Mouse (Mus musculus) midbrain, embryonic 12.5 days (tissue): ENCODE results near the gene Mrps18c. TPM values are rescaled to one million over a fixed set of nuclear protein-coding genes. Genes with fewer than 3 reads are reported as not detected.
A peak's percentile ranks its signal among the peaks of the same experiment; 100 is the strongest.

Experiments
- ATAC-seq: fragments of 200-750 bp; cut with Nextera tagmentation; 2 replicates; pipeline ENCODE4 v1.8.0; 2017; ENCODE audit warnings: low read depth, moderate TSS enrichment, moderate library complexity; ENCODE audit not compliant: low FRiP score
- H3K27ac ChIP-seq: fragments of 300-500 bp; sonication (generic); replicated peaks from 2 replicates; pipeline ENCODE4 v1.5.1; 2016; ENCODE audit warnings: mild to moderate bottlenecking
- H3K27me3 ChIP-seq: fragments of 300-500 bp; sonication (generic); 2 replicates; pipeline ENCODE4 v1.6.1; 2016; ENCODE audit warnings: mild to moderate bottlenecking
- H3K36me3 ChIP-seq: fragments of 300-500 bp; sonication (generic); 2 replicates; pipeline ENCODE4 v1.6.1; 2016
- H3K4me1 ChIP-seq: fragments of 300-500 bp; sonication (generic); 2 replicates; pipeline ENCODE4 v1.6.1; 2016
- H3K4me2 ChIP-seq: fragments of 300-500 bp; sonication (generic); replicated peaks from 2 replicates; pipeline ENCODE4 v1.6.1; 2016; ENCODE audit warnings: mild to moderate bottlenecking, moderate library complexity
- H3K4me3 ChIP-seq: fragments of 300-500 bp; sonication (generic); 2 replicates; pipeline ENCODE4 v1.5.1; 2016; ENCODE audit warnings: mild to moderate bottlenecking
- H3K9ac ChIP-seq: fragments of 300-500 bp; sonication (generic); replicated peaks from 2 replicates; pipeline ENCODE4 v1.6.1; 2016; ENCODE audit warnings: mild to moderate bottlenecking, moderate library complexity
- H3K9me3 ChIP-seq: fragments of 300-500 bp; sonication (generic); 2 replicates; pipeline ENCODE4 v1.6.1; 2016; ENCODE audit warnings: mild to moderate bottlenecking
- WGBS: fragments of 180-500 bp; shearing (Covaris S2); methylation state at CpG from one replicate; pipeline ENCODE4 v1.1.7; 2016; 5-methylcytosine and 5-hydroxymethylcytosine counted together
- polyA plus RNA-seq: library from polyadenylated mRNA; unstranded; fragments of >200 nt; fragmentation: Nextera tagmentation; extraction: Ambion mirVana; gene quantifications from 2 replicates; pipeline ENCODE4 v1.2.1, GENCODE M21; 2016

The Mrps18c gene
- polyA plus RNA-seq, 1 experiment from 2014 or later = 158 TPM

- Histone ChIP-seq H3K4me2 (no peak overlapping the region), H3K4me1 (no peaks in the 10 kb centered on the region), H3K36me3 (peaks cover 82% of the 10 kb centered on the region), H3K9ac (no peak overlapping the region), H3K27ac (no peak overlapping the region), H3K27me3 (no peaks in the 10 kb centered on the region), H3K9me3 (no peaks in the 10 kb centered on the region), H3K4me3 (no peak overlapping the region)
- no peak for ATAC-seq
- WGBS = 96% methylated on average over 13 of the region's 13 CpGs
Observed at GRCm38 (mm10) chr5:100779002-100779401, 19.4 kb upstream of the Mrps18c start.

DNA sequence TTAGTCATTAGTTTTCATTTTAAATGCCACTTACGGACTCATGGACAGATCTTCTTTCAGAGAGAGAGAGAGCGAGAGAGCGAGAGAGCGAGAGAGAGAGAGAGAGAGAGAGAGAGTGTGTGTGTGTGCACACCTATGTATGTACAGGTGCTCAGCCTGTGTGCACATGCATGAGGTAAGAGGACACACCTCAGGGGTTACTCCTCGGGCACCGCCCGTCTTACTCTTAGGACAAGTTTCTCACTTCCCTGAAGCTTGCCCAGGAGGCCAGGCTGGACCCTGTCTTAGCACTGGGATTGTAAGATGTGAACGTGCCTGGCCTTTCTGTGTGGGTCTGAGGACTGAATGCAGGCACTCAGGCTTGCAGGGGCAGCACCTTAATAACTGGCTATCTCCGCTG lies 10.9 kb upstream of the Mrps18c start:
- H3K9me3 ChIP-seq = no peaks in the 10 kb centered on the region
- H3K9ac ChIP-seq = no peak overlapping the region
- H3K4me3 ChIP-seq = no peak overlapping the region
- H3K4me1 ChIP-seq = no peaks in the 10 kb centered on the region
- WGBS = 90% methylated on average over 9 of the region's 9 CpGs
- ATAC-seq = no peak
- no peak overlapping the region for H3K4me2 ChIP-seq
- no peaks in the 10 kb centered on the region for H3K27me3 ChIP-seq
- H3K27ac ChIP-seq = no peak overlapping the region
- peaks cover 85% of the 10 kb centered on the region for H3K36me3 ChIP-seq

DNA sequence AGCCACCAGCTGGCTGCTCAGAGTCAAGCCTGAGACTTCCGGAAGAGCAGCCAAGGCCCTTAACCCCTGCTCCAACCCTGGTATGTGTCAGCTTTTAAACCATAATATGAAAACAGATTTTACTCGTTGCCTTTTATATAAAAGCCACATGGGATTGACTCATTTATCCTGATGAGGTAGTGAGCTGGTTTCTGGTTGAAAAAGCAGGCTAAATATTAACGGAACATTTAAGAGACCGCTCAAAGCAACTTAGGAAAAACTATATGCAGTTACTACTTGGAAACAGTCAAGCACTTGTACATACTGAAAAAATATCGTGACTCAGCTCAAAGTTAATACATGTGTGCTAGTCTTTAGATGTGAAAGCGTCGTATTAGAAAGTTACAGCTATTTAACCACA lies 6.2 kb upstream of the Mrps18c start:
- Histone ChIP-seq H3K9ac (no peak overlapping the region), H3K4me3 (no peak overlapping the region), H3K36me3 (peaks cover 69% of the 10 kb centered on the region), H3K27ac (no peak overlapping the region), H3K27me3 (no peaks in the 10 kb centered on the region), H3K4me1 (peaks cover 3% of the 10 kb centered on the region), H3K9me3 (no peaks in the 10 kb centered on the region), H3K4me2 (no peak overlapping the region)
- ATAC-seq = no peak
- WGBS = 93% methylated on average over 7 of the region's 7 CpGs

GRCm38 (mm10) chr5:100794084-100794483 lies 4.3 kb upstream of the Mrps18c start:
- Histone ChIP-seq H3K27ac (no peak overlapping the region), H3K9ac (no peak overlapping the region), H3K4me3 (no peak overlapping the region), H3K9me3 (no peaks in the 10 kb centered on the region), H3K4me1 (peaks cover 9% of the 10 kb centered on the region), H3K27me3 (no peaks in the 10 kb centered on the region), H3K4me2 (no peak overlapping the region), H3K36me3 (peaks cover 51% of the 10 kb centered on the region)
- WGBS = 87% methylated on average over 5 of the region's 5 CpGs
- ATAC-seq = no peak

GRCm38 (mm10) chr5:100818341-100818740 lies 19.9 kb downstream of the Mrps18c start:
- 85% methylated on average over 4 of the region's 4 CpGs for WGBS
- peaks cover 18% of the 10 kb centered on the region for H3K36me3 ChIP-seq
- H3K9me3 ChIP-seq = no peaks in the 10 kb centered on the region
- ATAC-seq = no peak
- H3K4me3 ChIP-seq = no peak overlapping the region
- H3K27ac ChIP-seq = no peak overlapping the region
- H3K4me1 ChIP-seq = 0 out of 2 replicates have a peak, but pooled peaks cover 7% of the 10 kb centered on the region
- no peak overlapping the region for H3K4me2 ChIP-seq
- no peak overlapping the region for H3K9ac ChIP-seq
- no peaks in the 10 kb centered on the region for H3K27me3 ChIP-seq

- H3K4me3 ChIP-seq = peak overlapping the region; percentile 84
- peak overlapping the region; percentile 76 for H3K4me2 ChIP-seq
- peak overlapping the region; percentile 81 for H3K27ac ChIP-seq
- peak overlapping the region; percentile 90 for H3K9ac ChIP-seq
- H3K27me3 ChIP-seq = no peaks in the 10 kb centered on the region
- 32% methylated on average over 16 of the region's 16 CpGs for WGBS
- no peaks in the 10 kb centered on the region for H3K9me3 ChIP-seq
- no peak for ATAC-seq
- H3K4me1 ChIP-seq = 0 out of 2 replicates have a peak, but pooled peaks cover 7% of the 10 kb centered on the region
- H3K36me3 ChIP-seq = peaks cover 11% of the 10 kb centered on the region
Observed at GRCm38 (mm10) chr5:100819568-100820480, 21.4 kb downstream of the Mrps18c start.

- Histone ChIP-seq H3K27me3 (no peaks in the 10 kb centered on the region), H3K27ac (peak within 1 kb of the TSS; percentile 81), H3K4me1 (0 out of 2 replicates have a peak, but pooled peaks cover 7% of the 10 kb centered on the region), H3K4me2 (peak within 1 kb of the TSS; percentile 76), H3K9ac (peak within 1 kb of the TSS; percentile 90), H3K36me3 (peaks cover 10% of the 10 kb centered on the region; the same call in 1 of the 2 replicates), H3K4me3 (peak within 1 kb of the TSS; percentile 84), H3K9me3 (no peaks in the 10 kb centered on the region)
- ATAC-seq = peak; percentile 99
- WGBS = under 1% methylated on average over 63 of the region's 63 CpGs
Observed at GRCm38 (mm10) chr5:100820483-100821184, 22.2 kb downstream of the Mrps18c start, which contains the start of gene Abraxas1. Gene Abraxas1 (minus strand): TSS chr5:100820965.

DNA sequence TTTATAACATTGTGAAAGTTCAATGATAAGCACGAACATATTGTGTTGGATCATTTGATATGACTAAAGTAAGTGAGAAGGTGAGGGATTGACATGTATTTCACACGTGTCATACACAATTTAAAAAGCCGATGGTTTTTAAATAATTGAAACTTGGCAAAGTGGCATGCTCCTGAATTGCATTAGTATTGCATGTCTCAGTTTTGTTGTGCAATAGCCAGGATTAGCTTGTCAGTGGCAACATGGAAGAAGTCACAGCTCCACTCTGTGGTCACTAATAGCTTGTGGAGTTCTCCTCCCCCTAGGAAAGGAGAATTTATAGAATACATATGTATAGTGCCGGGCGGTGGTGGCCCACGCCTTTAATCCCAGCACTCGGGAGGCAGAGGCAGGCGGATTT lies 22.9 kb downstream of the Mrps18c start:
- WGBS = 82% methylated on average over 8 of the region's 8 CpGs
- Histone ChIP-seq H3K9me3 (no peaks in the 10 kb centered on the region), H3K4me2 (peak overlapping the region; percentile 76), H3K27ac (no peak overlapping the region), H3K4me1 (0 out of 2 replicates have a peak, but pooled peaks cover 7% of the 10 kb centered on the region), H3K36me3 (peaks cover 3% of the 10 kb centered on the region; the same call in 1 of the 2 replicates), H3K9ac (no peak overlapping the region), H3K4me3 (no peak overlapping the region), H3K27me3 (no peaks in the 10 kb centered on the region)
- ATAC-seq = no peak

- no peak overlapping the region for H3K27ac ChIP-seq
- no peak overlapping the region for H3K4me3 ChIP-seq
- H3K4me1 ChIP-seq = 0 out of 2 replicates have a peak, but pooled peaks cover 7% of the 10 kb centered on the region
- no peaks in the 10 kb centered on the region for H3K9me3 ChIP-seq
- H3K36me3 ChIP-seq = no peaks in the 10 kb centered on the region
- no peak overlapping the region for H3K4me2 ChIP-seq
- H3K27me3 ChIP-seq = no peaks in the 10 kb centered on the region
- WGBS = 88% methylated on average over 7 of the region's 7 CpGs
- no peak overlapping the region for H3K9ac ChIP-seq
- ATAC-seq = no peak
Observed at GRCm38 (mm10) chr5:100822826-100823225, 24.4 kb downstream of the Mrps18c start.

DNA sequence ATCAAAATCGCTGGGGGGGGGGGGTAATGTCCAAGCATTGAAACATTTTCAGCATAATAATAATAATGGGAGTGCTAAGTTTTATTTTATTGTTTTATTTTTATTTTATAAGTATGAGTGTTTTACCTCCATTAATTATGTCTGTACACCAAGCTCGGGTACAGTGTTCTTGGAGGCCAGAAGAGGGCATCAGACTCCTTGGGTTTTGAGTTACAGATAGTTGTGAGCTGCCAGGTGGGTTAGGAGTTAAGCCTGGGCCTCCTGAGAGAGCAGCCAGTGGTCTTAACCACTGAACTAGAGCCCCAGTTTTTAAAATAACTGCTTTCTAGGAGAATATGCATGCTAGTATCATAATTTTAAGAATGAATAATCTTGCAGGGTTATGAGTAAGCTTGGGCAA lies 27.5 kb downstream of the Mrps18c start:
- no peak overlapping the region for H3K9ac ChIP-seq
- H3K36me3 ChIP-seq = no peaks in the 10 kb centered on the region
- no peaks in the 10 kb centered on the region for H3K4me1 ChIP-seq
- H3K4me3 ChIP-seq = no peak overlapping the region
- H3K9me3 ChIP-seq = no peaks in the 10 kb centered on the region
- ATAC-seq = no peak
- H3K4me2 ChIP-seq = no peak overlapping the region
- 35% methylated on average over 2 of the region's 2 CpGs for WGBS
- no peak overlapping the region for H3K27ac ChIP-seq
- H3K27me3 ChIP-seq = no peaks in the 10 kb centered on the region

DNA sequence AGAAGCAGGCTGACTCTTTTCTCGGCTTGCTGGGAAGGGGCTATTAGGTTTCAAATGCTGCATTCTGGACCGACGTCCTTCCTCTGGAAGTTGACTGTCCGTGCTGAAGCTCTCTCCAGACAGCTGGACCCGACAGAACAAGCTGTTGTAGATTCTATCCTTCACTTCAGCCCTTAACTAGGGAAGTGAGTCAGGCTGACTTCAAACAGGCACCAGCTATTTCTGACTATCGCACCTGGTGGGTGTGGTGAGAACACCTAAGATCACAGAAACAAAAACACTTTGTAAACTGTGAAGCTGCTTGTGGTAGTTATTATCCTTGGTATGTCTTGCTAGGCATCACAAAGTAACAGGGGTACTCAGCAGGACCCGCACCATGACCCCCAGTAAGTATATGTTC lies 28.1 kb downstream of the Mrps18c start:
- H3K27me3 ChIP-seq = no peaks in the 10 kb centered on the region
- 87% methylated on average over 7 of the region's 7 CpGs for WGBS
- no peaks in the 10 kb centered on the region for H3K36me3 ChIP-seq
- H3K27ac ChIP-seq = no peak overlapping the region
- no peaks in the 10 kb centered on the region for H3K9me3 ChIP-seq
- no peak overlapping the region for H3K9ac ChIP-seq
- no peak overlapping the region for H3K4me3 ChIP-seq
- ATAC-seq = no peak
- no peak overlapping the region for H3K4me2 ChIP-seq
- H3K4me1 ChIP-seq = no peaks in the 10 kb centered on the region

- ATAC-seq = no peak
- no peak overlapping the region for H3K4me3 ChIP-seq
- H3K4me2 ChIP-seq = no peak overlapping the region
- H3K36me3 ChIP-seq = no peaks in the 10 kb centered on the region
- H3K9ac ChIP-seq = no peak overlapping the region
- H3K27me3 ChIP-seq = no peaks in the 10 kb centered on the region
- H3K9me3 ChIP-seq = no peaks in the 10 kb centered on the region
- no peak overlapping the region for H3K27ac ChIP-seq
- H3K4me1 ChIP-seq = no peaks in the 10 kb centered on the region
- 92% methylated on average over 3 of the region's 3 CpGs for WGBS
Observed at GRCm38 (mm10) chr5:100828701-100829100, 30.3 kb downstream of the Mrps18c start.
